Mouse (Mus musculus) CH12.LX (cell line): ENCODE results near the gene Taz. TPM values are rescaled to one million over a fixed set of nuclear protein-coding genes. Genes with fewer than 3 reads are reported as not detected.

Experiments
- DNase-seq: peaks from one replicate; pipeline ENCODE4 v3.0.0-alpha.2; 2013; ENCODE audit errors: extremely low read depth
- H3K27ac ChIP-seq: 2 replicates; pipeline ENCODE4 v1.5.1; 2012; ENCODE audit warnings: low read depth, mild to moderate bottlenecking, control low read depth, moderate library complexity; ENCODE audit not compliant: insufficient read depth
- H3K27me3 ChIP-seq: replicated peaks from 2 replicates; pipeline ENCODE3; 2012; ENCODE audit warnings: inconsistent platforms
- H3K36me3 ChIP-seq, 2 experiments: replicated peaks in 1 of 2; 2 replicates each; pipeline versions ENCODE3 to v1.6.1; 2012; ENCODE audit warnings: inconsistent platforms in 1 of 2, low read length in 1 of 2, mild to moderate bottlenecking in 1 of 2, mixed read lengths in 1 of 2, moderate library complexity in 1 of 2; ENCODE audit not compliant: control insufficient read depth in 1 of 2, insufficient read depth in 1 of 2
- H3K4me1 ChIP-seq, 2 experiments: 2 replicates each; pipeline ENCODE4 v1.6.1; 2012; ENCODE audit warnings: inconsistent platforms in 1 of 2, moderate library complexity in 1 of 2; ENCODE audit not compliant: insufficient read depth in 2 of 2, control insufficient read depth in 1 of 2
- H3K4me2 ChIP-seq: 2 replicates; pipeline ENCODE4 v1.6.1; 2012; ENCODE audit warnings: low read depth, mild to moderate bottlenecking, control low read depth; ENCODE audit not compliant: poor library complexity, insufficient read depth, severe bottlenecking
- H3K4me3 ChIP-seq, 3 experiments: fragments of 150-350 bp in 1 of 3; sonication (generic) in 1 of 3; replicated peaks in 1 of 3; 2 replicates each; pipeline versions ENCODE3 to v1.5.1; 2011 to 2012; ENCODE audit warnings: low read depth in 2 of 3, low read length in 2 of 3, mild to moderate bottlenecking in 2 of 3, moderate library complexity in 2 of 3, control low read depth in 1 of 3, improper control_type of control experiment in 1 of 3, inconsistent platforms in 1 of 3, mixed read lengths in 1 of 3; ENCODE audit not compliant: poor library complexity in 1 of 3
- H3K79me2 ChIP-seq: replicated peaks from 2 replicates; pipeline ENCODE4 v1.6.1; 2012; ENCODE audit warnings: mild to moderate bottlenecking, moderate library complexity; ENCODE audit not compliant: control insufficient read depth, poor library complexity, insufficient read depth, severe bottlenecking; ENCODE audit errors: extremely low read depth
- H3K9ac ChIP-seq: 2 replicates; pipeline ENCODE4 v1.6.1; 2012; ENCODE audit warnings: low read depth, mild to moderate bottlenecking, control low read depth, moderate library complexity; ENCODE audit not compliant: insufficient read depth
- H3K9me3 ChIP-seq: replicated peaks from 2 replicates; pipeline ENCODE3; 2012; ENCODE audit warnings: low read length, inconsistent platforms, mixed read lengths
- CHD1 ChIP-seq: IDR thresholded peaks from 2 replicates; pipeline ENCODE4 v1.6.1; 2012; ENCODE audit warnings: low read depth, low read length, improper control_type of control experiment, inconsistent platforms
- CHD2 ChIP-seq: IDR thresholded peaks from 2 replicates; pipeline ENCODE4 v1.6.1; 2011; ENCODE audit warnings: low read length, improper control_type of control experiment
- CTCF ChIP-seq, 2 experiments: IDR thresholded peaks in 1 of 2; conservative IDR thresholded peaks in 1 of 2; 2 replicates each; pipeline ENCODE4 v1.5.1; 2011 to 2012; ENCODE audit warnings: low read depth in 2 of 2, low read length in 2 of 2, improper control_type of control experiment in 1 of 2, inconsistent platforms in 1 of 2, mild to moderate bottlenecking in 1 of 2, moderate library complexity in 1 of 2
- E2F4 ChIP-seq: IDR thresholded peaks from 2 replicates; pipeline ENCODE4 v1.6.1; 2011; ENCODE audit warnings: low read depth, low read length, improper control_type of control experiment; ENCODE audit not compliant: insufficient replicate concordance
- ELF1 ChIP-seq: IDR thresholded peaks from 2 replicates; pipeline ENCODE4 v1.6.1; 2014; ENCODE audit warnings: low read depth, mild to moderate bottlenecking, inconsistent platforms, low read length, improper control_type of control experiment
- EP300 ChIP-seq: IDR thresholded peaks from 2 replicates; pipeline ENCODE4 v1.6.1; 2011; ENCODE audit warnings: low read length, improper control_type of control experiment
- ETS1 ChIP-seq: conservative IDR thresholded peaks from 2 replicates; pipeline ENCODE4 v1.6.1; 2012; ENCODE audit warnings: low read depth, mild to moderate bottlenecking, inconsistent platforms, low read length, improper control_type of control experiment, moderate library complexity
- GABPA ChIP-seq: IDR thresholded peaks from 2 replicates; pipeline ENCODE4 v1.6.1; 2012; ENCODE audit warnings: low read depth, low read length, improper control_type of control experiment, inconsistent platforms; ENCODE audit not compliant: insufficient replicate concordance
- IRF4 ChIP-seq: IDR thresholded peaks from 2 replicates; pipeline ENCODE4 v1.6.1; 2014; ENCODE audit warnings: low read depth, mild to moderate bottlenecking, inconsistent platforms, low read length, improper control_type of control experiment
- JUN ChIP-seq: IDR thresholded peaks from 2 replicates; pipeline ENCODE4 v1.6.1; 2011; ENCODE audit warnings: low read depth, mild to moderate bottlenecking, low read length, improper control_type of control experiment, moderate library complexity; ENCODE audit not compliant: insufficient read depth
- JUND ChIP-seq: conservative IDR thresholded peaks from 2 replicates; pipeline ENCODE4 v1.6.1; 2011; ENCODE audit warnings: low read depth, low read length, improper control_type of control experiment
- KAT2A ChIP-seq: IDR thresholded peaks from 2 replicates; pipeline ENCODE4 v1.6.1; 2012; ENCODE audit warnings: low read length, improper control_type of control experiment, inconsistent platforms; ENCODE audit not compliant: insufficient replicate concordance
- MAFK ChIP-seq: IDR thresholded peaks from 2 replicates; pipeline ENCODE4 v1.6.1; 2011; ENCODE audit warnings: low read length, improper control_type of control experiment; ENCODE audit not compliant: insufficient replicate concordance
- MAX ChIP-seq: IDR thresholded peaks from 2 replicates; pipeline ENCODE4 v1.6.1; 2011; ENCODE audit warnings: low read length, improper control_type of control experiment
- MEF2A ChIP-seq: IDR thresholded peaks from 2 replicates; pipeline ENCODE4 v1.6.1; 2014; ENCODE audit warnings: low read depth, mild to moderate bottlenecking, inconsistent platforms, low read length, improper control_type of control experiment, borderline replicate concordance
- MXI1 ChIP-seq: IDR thresholded peaks from 2 replicates; pipeline ENCODE4 v1.6.1; 2011; ENCODE audit warnings: mild to moderate bottlenecking, low read depth, low read length, improper control_type of control experiment
- MYC ChIP-seq: IDR thresholded peaks from 2 replicates; pipeline ENCODE4 v1.6.1; 2011; ENCODE audit warnings: low read depth, mild to moderate bottlenecking, improper control_type of control experiment, low read length
- NELFE ChIP-seq: IDR thresholded peaks from 2 replicates; pipeline ENCODE4 v1.6.1; 2011; ENCODE audit warnings: low read depth, low read length, improper control_type of control experiment
- NRF1 ChIP-seq: IDR thresholded peaks from 2 replicates; pipeline ENCODE4 v1.6.1; 2014; ENCODE audit warnings: low read depth, mild to moderate bottlenecking, inconsistent platforms, low read length, improper control_type of control experiment, moderate library complexity
- PAX5 ChIP-seq: IDR thresholded peaks from 2 replicates; pipeline ENCODE4 v1.6.1; 2012; ENCODE audit warnings: low read length, inconsistent platforms, mixed read lengths
- POLR2A ChIP-seq: IDR thresholded peaks from 2 replicates; pipeline ENCODE4 v1.6.1; 2011; ENCODE audit warnings: low read depth, mild to moderate bottlenecking, improper control_type of control experiment, low read length
- POLR2AphosphoS2 ChIP-seq: IDR thresholded peaks from 2 replicates; pipeline ENCODE4 v1.6.1; 2011; ENCODE audit warnings: low read depth, low read length, improper control_type of control experiment
- RAD21 ChIP-seq: IDR thresholded peaks from 2 replicates; pipeline ENCODE4 v1.6.1; 2011; ENCODE audit warnings: low read depth, mild to moderate bottlenecking, low read length, improper control_type of control experiment, moderate library complexity
- RCOR1 ChIP-seq: conservative IDR thresholded peaks from 2 replicates; pipeline ENCODE4 v1.6.1; 2012; ENCODE audit warnings: low read depth, mild to moderate bottlenecking, inconsistent platforms, low read length, improper control_type of control experiment
- SIN3A ChIP-seq: IDR thresholded peaks from 2 replicates; pipeline ENCODE4 v1.6.1; 2012; ENCODE audit warnings: low read length, improper control_type of control experiment, inconsistent platforms
- SMC3 ChIP-seq: IDR thresholded peaks from 2 replicates; pipeline ENCODE4 v1.6.1; 2011; ENCODE audit warnings: low read depth, low read length, improper control_type of control experiment
- TBP ChIP-seq: conservative IDR thresholded peaks from 2 replicates; pipeline ENCODE4 v1.6.1; 2011; ENCODE audit warnings: low read depth, low read length, improper control_type of control experiment
- TCF12 ChIP-seq: IDR thresholded peaks from 2 replicates; pipeline ENCODE4 v1.6.1; 2014; ENCODE audit warnings: low read depth, mild to moderate bottlenecking, inconsistent platforms, low read length, improper control_type of control experiment
- UBTF ChIP-seq: IDR thresholded peaks from 2 replicates; pipeline ENCODE4 v1.6.1; 2012; ENCODE audit warnings: low read depth, mild to moderate bottlenecking, inconsistent platforms, low read length, improper control_type of control experiment, moderate library complexity
- USF2 ChIP-seq: conservative IDR thresholded peaks from 2 replicates; pipeline ENCODE4 v1.6.1; 2011; ENCODE audit warnings: low read depth, low read length, improper control_type of control experiment
- ZC3H11A ChIP-seq: IDR thresholded peaks from 2 replicates; pipeline ENCODE4 v1.6.1; 2012; ENCODE audit warnings: low read depth, mild to moderate bottlenecking, inconsistent platforms, low read length, improper control_type of control experiment
- ZKSCAN1 ChIP-seq: IDR thresholded peaks from 2 replicates; pipeline ENCODE4 v1.6.1; 2012; ENCODE audit warnings: low read depth, inconsistent platforms, low read length, improper control_type of control experiment, borderline replicate concordance
- ZMIZ1 ChIP-seq: IDR thresholded peaks from 2 replicates; pipeline ENCODE4 v1.6.1; 2012; ENCODE audit warnings: low read depth, mild to moderate bottlenecking, inconsistent platforms, low read length, improper control_type of control experiment
- ZNF384 ChIP-seq: IDR thresholded peaks from 2 replicates; pipeline ENCODE4 v1.6.1; 2012; ENCODE audit warnings: low read depth, low read length, improper control_type of control experiment, inconsistent platforms
- dilution Hi-C: fragments of 300-500 bp; cut with MboI; formaldehyde crosslinking; loops from 2 replicates; pipeline ENCODE4 v1.14.3; 2020; ENCODE audit warnings: low sequenced_read_pairs; ENCODE audit not compliant: extremely low pct_unique_long_range_greater_than_20kb, extremely low pct_ligation_motif_present
- in situ Hi-C: fragments of 300-500 bp; cut with MboI; formaldehyde crosslinking; loops from 3 replicates; pipeline ENCODE4 v1.14.3; 2019; ENCODE audit warnings: low sequenced_read_pairs, low pct_ligation_motif_present, low pct_unique_long_range_greater_than_20kb, mixed read lengths
- polyA plus RNA-seq: library from polyadenylated mRNA; unstranded; fragments of >175 nt; gene quantifications from 2 replicates; pipeline ENCODE4 v1.2.1, GENCODE M21; 2012; ENCODE audit warnings: low read depth; ENCODE audit not compliant: insufficient read length
- total RNA-seq, 2 experiments: library from RNA; depleted of rRNA; stranded (reverse); fragments of 300-350 nt in 1 of 2; fragments of >200 nt in 1 of 2; gene quantifications; 2 replicates each; pipeline ENCODE4 v1.2.3; 2012 to 2014

The Taz gene
- total and polyA plus RNA-seq, 3 experiments = 25.6 to 40.4 (median 29.2) TPM

- TF ChIP-seq ETS1 (peak; percentile 8; the same call in 1 of the 2 replicates), POLR2A (peak; percentile 75), GABPA (peak; percentile 61), ZKSCAN1 (no peak), NELFE (peak; percentile 69), JUN (no peak), TCF12 (peak; percentile 62; the same call in 1 of the 2 replicates)
Observed at GRCm38 (mm10) chrX:74254153-74254887, 27.4 kb upstream of the Taz start, which contains the start of gene Emd (continued).

- H3K27me3 ChIP-seq = no peaks in the 10 kb centered on the region
- H3K4me3 ChIP-seq = peak overlapping the region; percentile 50 to 78 (median 72)
- dilution Hi-C loops = no loop called here
- H3K9ac ChIP-seq = peak overlapping the region; percentile 62
- DNase-seq = no peak
- H3K4me1 ChIP-seq = peaks cover 2 to 9% of the 10 kb centered on the region in 2 experiments; a peak in 3 of 4 replicates
- in situ Hi-C loops = no loop called here
- no peaks in the 10 kb centered on the region for H3K9me3 ChIP-seq
- H3K4me2 ChIP-seq = peak overlapping the region; percentile 87; the same call in 1 of the 2 replicates
- peak overlapping the region; percentile 78 for H3K27ac ChIP-seq
- peaks cover 10% of the 10 kb centered on the region; the same call in 1 of the 2 replicates for H3K79me2 ChIP-seq
- peaks cover 18 to 27% of the 10 kb centered on the region in 2 experiments for H3K36me3 ChIP-seq
- no peak for TF ChIP-seq UBTF
- no peak for TF ChIP-seq PAX5
- no peak for TF ChIP-seq JUND
- no peak for TF ChIP-seq ZC3H11A
- no peak for TF ChIP-seq SMC3
- no peak for TF ChIP-seq GABPA
- no peak for TF ChIP-seq MXI1
- TF ChIP-seq EP300 = no peak
- TF ChIP-seq MAX = no peak
- TF ChIP-seq ZMIZ1 = no peak
- no peak for TF ChIP-seq RCOR1
- TF ChIP-seq ZKSCAN1 = no peak
- TF ChIP-seq ZNF384 = no peak
- TF ChIP-seq ELF1 = no peak
- TF ChIP-seq CHD2 = no peak
- TF ChIP-seq USF2 = no peak
- TF ChIP-seq CHD1 = no peak
- TF ChIP-seq TBP = 0 out of 2 replicates have a peak, but pooled peaks have one; percentile 8
- TF ChIP-seq RAD21 = no peak
- no peak for TF ChIP-seq POLR2AphosphoS2
- TF ChIP-seq MYC = no peak
- no peak for TF ChIP-seq CTCF (conservative IDR thresholded peaks at IDR 0.05 in 1 of 2, IDR thresholded peaks at IDR 0.05 in 1 of 2; ENCODE audit: low read depth in 2 of 2, low read length in 2 of 2)
- no peak for TF ChIP-seq NRF1
- TF ChIP-seq KAT2A = 0 out of 2 replicates have a peak, but pooled peaks have one; percentile 48
- 0 out of 2 replicates have a peak, but pooled peaks have one; percentile 2 for TF ChIP-seq ETS1
- TF ChIP-seq E2F4 = 0 out of 2 replicates have a peak, but pooled peaks have one; percentile 49
- no peak for TF ChIP-seq NELFE
- TF ChIP-seq IRF4 = no peak
- TF ChIP-seq SIN3A = peak; percentile 17; the same call in 1 of the 2 replicates
- no peak for TF ChIP-seq MAFK
- no peak for TF ChIP-seq MEF2A
- no peak for TF ChIP-seq TCF12
Observed at GRCm38 (mm10) chrX:74254888-74255565, 26.7 kb upstream of the Taz start.
